Mouse (Mus musculus): ENCODE results near the gene Mrpl1.

DNA sequence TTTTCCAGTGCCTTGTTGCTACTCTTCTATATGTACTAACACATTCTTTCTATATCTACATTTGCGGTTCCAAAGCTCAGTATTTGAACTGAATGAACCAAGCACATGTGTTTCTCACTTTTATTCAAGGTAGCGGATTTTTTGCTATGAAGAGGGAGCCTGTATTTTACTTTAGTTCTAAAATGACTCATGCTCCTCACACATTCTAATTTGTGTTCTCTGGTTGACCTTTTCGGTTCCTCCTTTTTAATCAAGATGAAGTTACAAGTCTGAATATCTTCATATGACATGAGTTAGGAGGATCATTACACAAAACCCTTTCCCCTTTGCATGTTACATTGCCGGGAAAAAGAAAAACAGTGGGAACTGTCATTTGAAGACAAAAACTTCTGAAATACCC, 37.5 kb upstream of the Mrpl1 start:
- TF ChIP-seq HCFC1 (IDR thresholded peaks at IDR 0.05; ENCODE audit: borderline replicate concordance, insufficient read depth, low read length): no peak
- no peak for TF ChIP-seq ZC3H11A (IDR thresholded peaks at IDR 0.05; ENCODE audit: borderline replicate concordance, low read depth, low read length)
- TF ChIP-seq ZNF384 (IDR thresholded peaks at IDR 0.05; ENCODE audit: low read depth, low read length): no peak
- TF ChIP-seq MAFK (IDR thresholded peaks at IDR 0.05; ENCODE audit: insufficient read depth, low read depth, low read length): no peak
